Mouse (Mus musculus) hindbrain, embryonic 12.5 days (tissue): ENCODE results near the gene Prkcg. TPM values are rescaled to one million over a fixed set of nuclear protein-coding genes. Genes with fewer than 3 reads are reported as not detected.

Experiments used
- ATAC-seq: fragments of 200-750 bp; cut with Nextera tagmentation; 2 replicates; pipeline ENCODE4 v1.8.0; 2017; ENCODE audit warnings: moderate TSS enrichment; ENCODE audit not compliant: low FRiP score
- H3K27ac ChIP-seq: fragments of 300-500 bp; sonication (generic); 2 replicates; pipeline ENCODE4 v1.5.1; 2016; ENCODE audit warnings: mild to moderate bottlenecking
- H3K27me3 ChIP-seq: fragments of 300-500 bp; sonication (generic); 2 replicates; pipeline ENCODE4 v1.6.1; 2016; ENCODE audit warnings: mild to moderate bottlenecking
- H3K36me3 ChIP-seq: fragments of 300-500 bp; sonication (generic); 2 replicates; pipeline ENCODE4 v1.6.1; 2016; ENCODE audit warnings: mild to moderate bottlenecking
- H3K4me1 ChIP-seq: fragments of 300-500 bp; sonication (generic); 2 replicates; pipeline ENCODE4 v1.6.1; 2016
- H3K4me2 ChIP-seq: fragments of 300-500 bp; sonication (generic); replicated peaks from 2 replicates; pipeline ENCODE4 v1.6.1; 2016; ENCODE audit warnings: mild to moderate bottlenecking
- H3K4me3 ChIP-seq: fragments of 300-500 bp; sonication (generic); 2 replicates; pipeline ENCODE4 v1.5.1; 2016; ENCODE audit warnings: mild to moderate bottlenecking
- H3K9ac ChIP-seq: fragments of 300-500 bp; sonication (generic); 2 replicates; pipeline ENCODE4 v1.6.1; 2016; ENCODE audit warnings: mild to moderate bottlenecking, moderate library complexity
- H3K9me3 ChIP-seq: fragments of 300-500 bp; sonication (generic); replicated peaks from 2 replicates; pipeline ENCODE4 v1.6.1; 2016; ENCODE audit warnings: mild to moderate bottlenecking
- WGBS: fragments of 180-500 bp; shearing (Covaris S2); methylation state at CpG from one replicate; pipeline ENCODE4 v1.1.7; 2016; 5-methylcytosine and 5-hydroxymethylcytosine counted together
- polyA plus RNA-seq: library from polyadenylated mRNA; unstranded; fragments of >200 nt; fragmentation: Nextera tagmentation; extraction: Ambion mirVana; gene quantifications from 2 replicates; pipeline ENCODE4 v1.2.1, GENCODE M21; 2016

The Prkcg gene
- polyA plus RNA-seq, 1 experiment from 2014 or later = 0.39 TPM

GRCm38 (mm10) chr7:3376831-3377230 lies 87.9 kb downstream of the Prkcg start:
- Histone ChIP-seq H3K36me3 (no peaks in the 10 kb centered on the region), H3K9ac (no peak overlapping the region), H3K27ac (no peak overlapping the region), H3K4me1 (no peaks in the 10 kb centered on the region), H3K9me3 (no peaks in the 10 kb centered on the region), H3K4me3 (no peak overlapping the region), H3K27me3 (no peaks in the 10 kb centered on the region), H3K4me2 (no peak overlapping the region)
- WGBS = 47% methylated on average over 4 of the region's 4 CpGs
- ATAC-seq = no peak

Other genes starting within 250 kb of the Prkcg start
- gene AU018091, start 120.0 kb upstream of the Prkcg start, polyA plus RNA-seq = 0.14 and 0.23 TPM in 2 replicates
- gene Nlrp12, start 39.4 kb upstream of the Prkcg start, polyA plus RNA-seq = not detected in 2 replicates
- gene Myadm, start 99 bp upstream of the Prkcg start, polyA plus RNA-seq = 36.1 and 41.7 TPM in 2 replicates
- gene Cacng7, start 43.8 kb downstream of the Prkcg start, polyA plus RNA-seq = 3.7 and 4.6 TPM in 2 replicates
- gene Cacng8, start 101.5 kb downstream of the Prkcg start, polyA plus RNA-seq = 7.9 and 8.6 TPM in 2 replicates
- 0.27 and 1.4 TPM in 2 replicates for gene Cacng6, start 135.0 kb downstream of the Prkcg start, polyA plus RNA-seq
- gene Tarm1, start 213.4 kb downstream of the Prkcg start, polyA plus RNA-seq = not detected in 2 replicates